Mouse (Mus musculus): ENCODE measurements around the gene Gtpbp1. TPM values are rescaled to one million over a fixed set of nuclear protein-coding genes. Genes with fewer than 3 reads are reported as not detected.

The Gtpbp1 gene
- polyA plus RNA-seq, 1 experiment, result 42.4 TPM

DNA sequence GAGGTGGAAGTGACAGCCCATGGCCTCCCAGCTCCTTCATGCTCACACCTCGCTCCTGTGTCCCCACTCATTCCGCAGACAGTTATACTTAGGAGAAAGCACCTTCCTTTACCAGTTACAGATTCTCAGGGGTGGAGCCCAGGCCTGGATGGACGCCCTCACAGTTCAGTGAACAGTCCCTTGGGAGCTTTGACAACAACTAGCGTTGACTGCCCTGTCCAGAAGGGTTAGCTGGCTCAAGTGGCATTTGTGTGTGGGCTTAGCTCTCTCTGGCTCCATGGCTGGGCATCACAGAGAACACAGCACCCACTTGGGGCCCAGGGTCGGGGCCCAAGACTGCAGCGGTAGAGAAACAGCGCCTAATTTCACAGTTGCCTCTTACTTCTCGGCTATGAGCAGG is 43.7 kb downstream of the Gtpbp1 start:
- H3K4me3 ChIP-seq (replicated peaks), result no peak overlapping the region
- H3K9me3 ChIP-seq, result no peaks in the 10 kb centered on the region
- no peak for TF ChIP-seq FLI1 (IDR thresholded peaks at IDR 0.05; ENCODE audit: low read length)
- TF ChIP-seq GATA1 (IDR thresholded peaks at IDR 0.05; ENCODE audit: borderline replicate concordance, low read length), result no peak
- peaks cover 91% of the 10 kb centered on the region for H3K36me3 ChIP-seq (replicated peaks; ENCODE audit: low read length)
- H3K27me3 ChIP-seq (replicated peaks), result no peaks in the 10 kb centered on the region
- peaks cover 25% of the 10 kb centered on the region for H3K4me1 ChIP-seq

GRCm38 (mm10) chr15:79740739-79741138 is 50.1 kb downstream of the Gtpbp1 start:
- H3K9me3 ChIP-seq, result no peaks in the 10 kb centered on the region
- peak overlapping the region; percentile 97 for H3K4me3 ChIP-seq (replicated peaks)
- TF ChIP-seq FLI1 (IDR thresholded peaks at IDR 0.05; ENCODE audit: low read length) (no peak), GATA1 (IDR thresholded peaks at IDR 0.05; ENCODE audit: borderline replicate concordance, low read length) (no peak)
- H3K4me1 ChIP-seq, result peaks cover 57% of the 10 kb centered on the region
- no peaks in the 10 kb centered on the region for H3K27me3 ChIP-seq (replicated peaks)
- H3K36me3 ChIP-seq (replicated peaks; ENCODE audit: low read length), result peaks cover 67% of the 10 kb centered on the region

- H3K36me3 ChIP-seq (replicated peaks; ENCODE audit: low read length), result peaks cover 63% of the 10 kb centered on the region
- H3K4me1 ChIP-seq, result peaks cover 57% of the 10 kb centered on the region
- TF ChIP-seq GATA1 (IDR thresholded peaks at IDR 0.05; ENCODE audit: borderline replicate concordance, low read length) (no peak), FLI1 (IDR thresholded peaks at IDR 0.05; ENCODE audit: low read length) (no peak)
- peak overlapping the region; percentile 97 for H3K4me3 ChIP-seq (replicated peaks)
- no peaks in the 10 kb centered on the region for H3K9me3 ChIP-seq
- H3K27me3 ChIP-seq (replicated peaks), result no peaks in the 10 kb centered on the region
Measured at GRCm38 (mm10) chr15:79741173-79741858, 50.7 kb downstream of the Gtpbp1 start.

DNA sequence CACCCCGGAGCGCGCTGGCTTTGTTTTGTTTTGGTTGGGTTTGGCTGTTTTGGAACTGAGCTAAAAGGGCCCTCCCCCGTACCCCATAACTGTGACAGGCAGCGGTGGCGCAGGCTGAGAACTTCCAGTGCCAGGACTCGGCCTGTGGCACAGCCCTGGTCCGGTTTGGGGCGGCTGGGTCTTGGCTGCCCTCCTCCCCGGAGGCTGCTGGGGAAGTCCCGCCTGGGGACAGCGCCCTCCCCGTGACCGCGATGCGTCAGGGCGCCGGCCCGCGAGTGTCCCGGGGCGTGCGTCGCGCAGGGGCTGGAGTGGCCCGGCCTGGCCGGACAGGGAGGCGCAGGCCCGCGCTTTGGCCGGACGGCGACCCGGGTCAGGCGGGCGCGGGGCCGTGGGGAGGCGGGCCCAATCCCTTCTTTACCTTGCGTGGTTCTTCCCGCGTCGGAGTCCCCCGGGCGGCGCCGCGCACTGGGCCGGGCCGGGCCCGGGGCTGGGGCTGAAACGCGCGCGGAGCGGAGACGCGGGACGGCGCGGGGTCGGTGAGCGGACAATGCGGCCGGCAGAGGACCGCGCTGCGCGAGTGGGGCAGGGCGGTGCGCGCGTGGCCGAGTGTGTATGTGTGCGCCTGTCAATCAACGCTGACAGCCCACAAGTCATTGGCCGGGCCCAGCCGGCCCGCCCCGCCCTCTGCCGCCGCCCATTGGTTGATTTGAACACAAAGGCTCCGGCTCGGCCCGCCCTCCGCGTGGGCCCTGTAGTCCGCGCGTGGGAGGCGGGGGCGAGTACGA is 51.5 kb downstream of the Gtpbp1 start, which contains the start of gene Sun2:
Gene Sun2 (minus strand): TSS at position 616 of the 785 bp plus-strand sequence.
- Histone ChIP-seq H3K4me1 (peaks cover 57% of the 10 kb centered on the region), H3K27me3 (replicated peaks) (no peaks in the 10 kb centered on the region), H3K4me3 (replicated peaks) (peak within 1 kb of the TSS; percentile 97), H3K9me3 (no peaks in the 10 kb centered on the region), H3K36me3 (replicated peaks; ENCODE audit: low read length) (peaks cover 55% of the 10 kb centered on the region)
- TF ChIP-seq FLI1 (IDR thresholded peaks at IDR 0.05; ENCODE audit: low read length) (no peak), GATA1 (IDR thresholded peaks at IDR 0.05; ENCODE audit: borderline replicate concordance, low read length) (no peak)

- peaks cover 57% of the 10 kb centered on the region for H3K4me1 ChIP-seq
- H3K4me3 ChIP-seq (replicated peaks), result peak overlapping the region; percentile 97
- no peaks in the 10 kb centered on the region for H3K9me3 ChIP-seq
- H3K36me3 ChIP-seq (replicated peaks; ENCODE audit: low read length), result peaks cover 50% of the 10 kb centered on the region
- H3K27me3 ChIP-seq (replicated peaks), result no peaks in the 10 kb centered on the region
- TF ChIP-seq GATA1 (IDR thresholded peaks at IDR 0.05; ENCODE audit: borderline replicate concordance, low read length) (no peak), FLI1 (IDR thresholded peaks at IDR 0.05; ENCODE audit: low read length) (no peak)
Measured at GRCm38 (mm10) chr15:79742706-79743023, 52.0 kb downstream of the Gtpbp1 start.

- Histone ChIP-seq H3K27me3 (replicated peaks) (peaks cover 2% of the 10 kb centered on the region), H3K9me3 (no peaks in the 10 kb centered on the region), H3K36me3 (replicated peaks; ENCODE audit: low read length) (peaks cover 36% of the 10 kb centered on the region), H3K4me1 (peaks cover 56% of the 10 kb centered on the region), H3K4me3 (replicated peaks) (no peak overlapping the region)
- no peak for TF ChIP-seq GATA1 (IDR thresholded peaks at IDR 0.05; ENCODE audit: borderline replicate concordance, low read length)
- no peak for TF ChIP-seq FLI1 (IDR thresholded peaks at IDR 0.05; ENCODE audit: low read length)
Measured at GRCm38 (mm10) chr15:79744001-79744400, 53.4 kb downstream of the Gtpbp1 start.

GRCm38 (mm10) chr15:79744742-79745141 is 54.1 kb downstream of the Gtpbp1 start:
- Histone ChIP-seq H3K27me3 (replicated peaks) (peaks cover 2% of the 10 kb centered on the region), H3K9me3 (no peaks in the 10 kb centered on the region), H3K4me1 (peaks cover 56% of the 10 kb centered on the region), H3K36me3 (replicated peaks; ENCODE audit: low read length) (peaks cover 29% of the 10 kb centered on the region), H3K4me3 (replicated peaks) (no peak overlapping the region)
- TF ChIP-seq GATA1 (IDR thresholded peaks at IDR 0.05; ENCODE audit: borderline replicate concordance, low read length) (no peak), FLI1 (IDR thresholded peaks at IDR 0.05; ENCODE audit: low read length) (no peak)

- H3K9me3 ChIP-seq, result no peaks in the 10 kb centered on the region
- peaks cover 2% of the 10 kb centered on the region for H3K27me3 ChIP-seq (replicated peaks)
- peaks cover 23% of the 10 kb centered on the region for H3K36me3 ChIP-seq (replicated peaks; ENCODE audit: low read length)
- H3K4me3 ChIP-seq (replicated peaks), result no peak overlapping the region
- peaks cover 55% of the 10 kb centered on the region for H3K4me1 ChIP-seq
- TF ChIP-seq FLI1 (IDR thresholded peaks at IDR 0.05; ENCODE audit: low read length) (no peak), GATA1 (IDR thresholded peaks at IDR 0.05; ENCODE audit: borderline replicate concordance, low read length) (no peak)
Measured at GRCm38 (mm10) chr15:79745312-79745711, 54.7 kb downstream of the Gtpbp1 start.

DNA sequence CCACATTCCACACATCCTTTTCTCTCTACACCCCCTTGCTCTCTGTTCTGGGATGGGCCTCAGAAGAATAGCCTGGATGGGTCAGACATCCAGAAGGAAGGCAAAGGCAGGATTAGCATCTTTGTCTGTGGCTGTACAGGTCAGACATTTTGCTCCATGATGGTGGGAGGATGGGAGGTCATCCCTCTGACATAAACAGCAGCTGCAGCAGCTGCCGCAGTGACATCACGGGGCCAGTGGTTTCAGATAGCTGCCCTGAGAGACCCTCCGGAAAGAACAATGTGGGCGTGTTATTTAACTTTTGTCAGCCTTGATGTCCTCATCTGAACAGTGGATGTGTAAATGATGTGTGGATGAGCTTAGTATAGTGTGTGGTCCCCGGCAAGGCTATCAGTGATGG is 55.2 kb downstream of the Gtpbp1 start:
- TF ChIP-seq FLI1 (IDR thresholded peaks at IDR 0.05; ENCODE audit: low read length), result no peak
- TF ChIP-seq GATA1 (IDR thresholded peaks at IDR 0.05; ENCODE audit: borderline replicate concordance, low read length), result no peak
- peaks cover 55% of the 10 kb centered on the region for H3K4me1 ChIP-seq

GRCm38 (mm10) chr15:79747998-79748397 is 57.4 kb downstream of the Gtpbp1 start:
- no peak overlapping the region for H3K4me3 ChIP-seq (replicated peaks)
- peaks cover 57% of the 10 kb centered on the region for H3K4me1 ChIP-seq
- H3K27me3 ChIP-seq (replicated peaks), result peaks cover 2% of the 10 kb centered on the region
- no peaks in the 10 kb centered on the region for H3K9me3 ChIP-seq
- TF ChIP-seq GATA1 (IDR thresholded peaks at IDR 0.05; ENCODE audit: borderline replicate concordance, low read length) (no peak), FLI1 (IDR thresholded peaks at IDR 0.05; ENCODE audit: low read length) (no peak)
- H3K36me3 ChIP-seq (replicated peaks; ENCODE audit: low read length), result peaks cover 22% of the 10 kb centered on the region

More for the DNA sequence above, 55.2 kb downstream of the Gtpbp1 start:
- Histone ChIP-seq H3K4me3 (replicated peaks) (no peak overlapping the region), H3K36me3 (replicated peaks; ENCODE audit: low read length) (peaks cover 19% of the 10 kb centered on the region), H3K27me3 (replicated peaks) (peaks cover 2% of the 10 kb centered on the region), H3K9me3 (no peaks in the 10 kb centered on the region)
